Mouse (Mus musculus) spleen, adult 2 months (tissue): ENCODE measurements around the gene Pcdh15. TPM values are rescaled to one million over a fixed set of nuclear protein-coding genes. Genes with fewer than 3 reads are reported as not detected.

Source experiments
- DNase-seq, 2 experiments: peaks; one replicate each; pipeline versions ENCODE4 v3.0.0 to v3.0.0-alpha.2; 2012 to 2021; ENCODE audit warnings: low spot score in 2 of 2, low read depth in 1 of 2
- H3K27ac ChIP-seq: fragments of 200-500 bp; 2 replicates; pipeline ENCODE4 v1.5.1; 2012; ENCODE audit warnings: low read length, inconsistent platforms; ENCODE audit not compliant: insufficient read depth
- H3K27me3 ChIP-seq: fragments of 200-500 bp; 2 replicates; pipeline ENCODE4 v1.6.1; 2012; ENCODE audit warnings: mild to moderate bottlenecking, moderate library complexity, low read length, inconsistent platforms; ENCODE audit not compliant: control insufficient read depth, insufficient read depth
- H3K36me3 ChIP-seq: fragments of 200-500 bp; 2 replicates; pipeline ENCODE4 v1.6.1; 2012; ENCODE audit warnings: mild to moderate bottlenecking, low read length, inconsistent platforms; ENCODE audit not compliant: control insufficient read depth, insufficient read depth
- H3K4me1 ChIP-seq: fragments of 200-500 bp; 2 replicates; pipeline ENCODE4 v1.6.1; 2011; ENCODE audit warnings: inconsistent platforms; ENCODE audit not compliant: control insufficient read depth, insufficient read depth, insufficient read length
- H3K4me3 ChIP-seq: fragments of 200-500 bp; 2 replicates; pipeline ENCODE4 v1.5.1; 2011; ENCODE audit warnings: mild to moderate bottlenecking, inconsistent platforms; ENCODE audit not compliant: insufficient read depth, insufficient read length; ENCODE audit errors: extremely low read depth
- CTCF ChIP-seq: fragments of 200-500 bp; IDR thresholded peaks from 2 replicates; pipeline ENCODE4 v1.5.1; 2011; ENCODE audit warnings: mild to moderate bottlenecking, inconsistent platforms; ENCODE audit not compliant: insufficient read depth, insufficient read length, insufficient replicate concordance; ENCODE audit errors: extremely low read depth
- POLR2A ChIP-seq: fragments of 200-500 bp; IDR thresholded peaks from 2 replicates; pipeline ENCODE4 v1.6.1; 2011; ENCODE audit warnings: low read depth, low read length, inconsistent platforms
- WGBS: fragments of 180-500 bp; shearing (Covaris S2); methylation state at CpG from one replicate; pipeline ENCODE4 v1.1.7; 2018; 5-methylcytosine and 5-hydroxymethylcytosine counted together
- polyA plus RNA-seq: library from polyadenylated mRNA; depleted of rRNA; stranded (reverse); fragments of >200 nt; gene quantifications from 2 replicates; pipeline ENCODE4 v1.2.3, GENCODE M21; 2012

The Pcdh15 gene
- polyA plus RNA-seq, 1 experiment: 0.51 TPM

DNA sequence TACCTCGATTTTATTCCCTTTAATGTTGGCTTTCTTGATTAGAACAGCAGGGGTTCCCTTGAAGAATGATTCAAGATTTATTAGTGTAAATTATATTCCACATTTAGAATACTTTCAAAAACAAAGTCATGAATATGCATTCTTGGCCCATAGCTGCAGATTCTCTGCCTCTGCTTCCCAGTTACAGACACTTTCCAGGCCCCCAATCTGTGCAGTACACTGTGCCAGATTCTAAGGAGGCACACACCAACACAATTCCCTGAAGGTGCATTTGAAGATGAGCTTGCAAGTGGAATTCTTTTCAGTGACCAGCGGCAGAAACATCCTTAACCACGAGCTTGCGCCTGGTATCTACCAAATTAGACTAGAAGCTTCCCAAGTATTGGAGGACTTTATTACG lies 55.4 kb downstream of the Pcdh15 start:
- Histone ChIP-seq H3K36me3 (no peaks in the 10 kb centered on the region), H3K27me3 (no peaks in the 10 kb centered on the region), H3K4me1 (no peaks in the 10 kb centered on the region), H3K4me3 (no peak overlapping the region), H3K27ac (no peak overlapping the region)
- DNase-seq: no peak
- TF ChIP-seq POLR2A (no peak), CTCF (no peak)
- WGBS: 82% methylated on average over 5 of the region's 5 CpGs

DNA sequence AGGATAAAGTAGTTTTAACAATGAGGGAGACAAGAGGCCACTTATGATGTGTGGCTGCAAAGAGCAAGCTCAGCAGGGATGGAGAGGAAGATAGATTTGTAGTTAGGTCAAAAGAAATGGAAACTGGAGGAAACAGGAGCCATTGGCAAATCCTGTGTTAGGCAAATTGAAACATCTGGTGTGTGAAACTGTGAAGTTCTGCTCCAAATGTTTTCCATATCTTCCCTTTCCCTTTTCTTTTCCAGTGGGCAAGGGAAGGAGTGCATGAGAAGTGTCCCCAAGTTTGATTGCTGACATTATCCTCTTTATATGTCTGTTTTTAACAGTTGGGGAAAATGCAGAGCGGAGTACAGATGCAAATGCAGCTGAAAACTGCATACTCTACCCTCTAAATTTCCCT lies 62.6 kb downstream of the Pcdh15 start:
- no peaks in the 10 kb centered on the region for H3K36me3 ChIP-seq
- no peak overlapping the region for H3K27ac ChIP-seq
- no peaks in the 10 kb centered on the region for H3K27me3 ChIP-seq
- no peak for DNase-seq
- WGBS: 86% methylated on average over 1 of the region's 1 CpGs
- H3K4me1 ChIP-seq: no peaks in the 10 kb centered on the region
- TF ChIP-seq CTCF (no peak), POLR2A (no peak)
- H3K4me3 ChIP-seq: no peak overlapping the region

- 59% methylated on average over 2 of the region's 2 CpGs for WGBS
- DNase-seq: no peak
- H3K36me3 ChIP-seq: no peaks in the 10 kb centered on the region
- no peaks in the 10 kb centered on the region for H3K4me1 ChIP-seq
- no peak overlapping the region for H3K27ac ChIP-seq
- H3K4me3 ChIP-seq: no peak overlapping the region
- no peak for TF ChIP-seq CTCF
- TF ChIP-seq POLR2A: no peak
- no peaks in the 10 kb centered on the region for H3K27me3 ChIP-seq
Measured at GRCm38 (mm10) chr10:73216001-73216400, 116.9 kb downstream of the Pcdh15 start.

DNA sequence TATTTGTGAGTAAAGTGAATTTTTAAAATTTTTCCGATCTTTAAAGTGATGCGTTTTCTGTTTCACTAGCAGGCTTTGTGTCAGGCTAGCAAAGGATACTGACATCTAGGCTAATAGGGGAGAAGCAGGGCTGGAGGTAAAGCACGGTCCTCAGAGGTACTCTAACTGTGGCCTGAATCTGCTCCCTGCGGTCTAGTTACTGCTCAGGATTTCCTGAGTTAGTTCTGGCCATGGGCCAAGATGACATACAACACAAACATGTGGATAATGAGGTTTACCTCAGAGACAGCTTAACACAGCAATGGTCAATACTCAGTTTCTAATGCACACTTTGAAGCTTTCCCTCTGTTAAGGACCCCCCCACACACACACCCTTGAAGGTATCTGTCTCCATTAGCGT lies 143.2 kb downstream of the Pcdh15 start:
- H3K36me3 ChIP-seq: no peaks in the 10 kb centered on the region
- WGBS: 75% methylated on average over 5 of the region's 5 CpGs

DNA sequence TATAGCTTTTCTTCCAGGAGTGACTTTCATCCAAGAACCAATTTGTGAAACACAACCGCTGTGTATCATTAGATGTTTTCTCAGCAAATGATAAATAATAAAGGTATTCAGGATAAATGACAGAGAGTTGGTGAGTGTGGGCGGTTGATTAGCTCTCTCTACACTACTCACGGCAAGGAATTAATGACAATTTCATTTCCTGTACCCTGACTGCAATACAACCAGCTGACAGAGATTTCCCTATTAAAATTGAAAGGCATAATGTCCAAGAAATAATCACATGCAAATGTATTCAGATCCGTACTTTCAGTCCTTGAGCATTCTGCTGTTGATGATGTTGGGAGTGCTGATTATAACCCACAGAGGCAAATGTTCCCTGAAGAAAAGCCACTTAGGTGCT lies 181.3 kb downstream of the Pcdh15 start:
- no peaks in the 10 kb centered on the region for H3K4me1 ChIP-seq
- no peaks in the 10 kb centered on the region for H3K36me3 ChIP-seq
- H3K27ac ChIP-seq: no peak overlapping the region
- TF ChIP-seq CTCF (no peak), POLR2A (no peak)
- no peak for DNase-seq
- no peaks in the 10 kb centered on the region for H3K27me3 ChIP-seq
- WGBS: 89% methylated on average over 4 of the region's 4 CpGs
- no peak overlapping the region for H3K4me3 ChIP-seq

More for the DNA sequence above, 143.2 kb downstream of the Pcdh15 start:
- H3K4me3 ChIP-seq: no peak overlapping the region
- TF ChIP-seq CTCF: no peak
- no peak for TF ChIP-seq POLR2A
- no peak overlapping the region for H3K27ac ChIP-seq
- H3K4me1 ChIP-seq: no peaks in the 10 kb centered on the region
- no peaks in the 10 kb centered on the region for H3K27me3 ChIP-seq
- DNase-seq: no peak

- TF ChIP-seq CTCF (no peak), POLR2A (no peak)
- WGBS: 68% methylated on average over 5 of the region's 5 CpGs
- no peak overlapping the region for H3K27ac ChIP-seq
- no peaks in the 10 kb centered on the region for H3K27me3 ChIP-seq
- no peak for DNase-seq
- no peak overlapping the region for H3K4me3 ChIP-seq
- no peaks in the 10 kb centered on the region for H3K36me3 ChIP-seq
- H3K4me1 ChIP-seq: no peaks in the 10 kb centered on the region
Measured at GRCm38 (mm10) chr10:73296456-73296855, 197.3 kb downstream of the Pcdh15 start.

- H3K27me3 ChIP-seq: no peaks in the 10 kb centered on the region
- WGBS: 82% methylated on average over 8 of the region's 8 CpGs
- H3K27ac ChIP-seq: no peak overlapping the region
- DNase-seq: no peak
- no peaks in the 10 kb centered on the region for H3K4me1 ChIP-seq
- H3K4me3 ChIP-seq: no peak overlapping the region
- TF ChIP-seq CTCF (no peak), POLR2A (no peak)
- no peaks in the 10 kb centered on the region for H3K36me3 ChIP-seq
Measured at GRCm38 (mm10) chr10:73301951-73302350, 202.8 kb downstream of the Pcdh15 start.
